Mouse (Mus musculus) brain, embryonic 18.5 days (tissue): Measurements from ENCODE around the gene H2-Ab1.

Experiments used
- DNase-seq: peaks from one replicate; pipeline ENCODE4 v3.0.0-alpha.2; 2012; ENCODE audit warnings: low read depth, low spot score

H2-Ab1 gene

GRCm38 (mm10) chr17:34239601-34240041 is 17.9 kb upstream of the H2-Ab1 start:
- no peak for DNase-seq

GRCm38 (mm10) chr17:34240366-34240765 is 17.1 kb upstream of the H2-Ab1 start:
- no peak for DNase-seq

GRCm38 (mm10) chr17:34240916-34241315 is 16.6 kb upstream of the H2-Ab1 start:
- no peak for DNase-seq

GRCm38 (mm10) chr17:34244656-34245055 is 12.8 kb upstream of the H2-Ab1 start:
- DNase-seq, result no peak

- DNase-seq, result no peak
Observed at GRCm38 (mm10) chr17:34247047-34247446, 10.4 kb upstream of the H2-Ab1 start.

GRCm38 (mm10) chr17:34248764-34249163 is 8.7 kb upstream of the H2-Ab1 start:
- no peak for DNase-seq

- DNase-seq, result no peak
Observed at GRCm38 (mm10) chr17:34249361-34249760, 8.1 kb upstream of the H2-Ab1 start.

GRCm38 (mm10) chr17:34249878-34250277 is 7.6 kb upstream of the H2-Ab1 start:
- no peak for DNase-seq

GRCm38 (mm10) chr17:34251666-34252065 is 5.8 kb upstream of the H2-Ab1 start:
- no peak for DNase-seq

GRCm38 (mm10) chr17:34256501-34256900 is 988 bp upstream of the H2-Ab1 start:
- DNase-seq, result no peak

GRCm38 (mm10) chr17:34260551-34260950 is 3.1 kb downstream of the H2-Ab1 start:
- DNase-seq, result no peak

GRCm38 (mm10) chr17:34261502-34261901 is 4.0 kb downstream of the H2-Ab1 start:
- DNase-seq, result no peak

GRCm38 (mm10) chr17:34263068-34263467 is 5.6 kb downstream of the H2-Ab1 start:
- DNase-seq, result peak; percentile 68

- no peak for DNase-seq
Observed at GRCm38 (mm10) chr17:34263811-34264371, 6.4 kb downstream of the H2-Ab1 start.

- no peak for DNase-seq
Observed at GRCm38 (mm10) chr17:34264452-34265351, 7.2 kb downstream of the H2-Ab1 start.

- DNase-seq, result no peak
Observed at GRCm38 (mm10) chr17:34268262-34268661, 10.8 kb downstream of the H2-Ab1 start.

GRCm38 (mm10) chr17:34268748-34269147 is 11.3 kb downstream of the H2-Ab1 start:
- no peak for DNase-seq

- DNase-seq, result no peak
Observed at GRCm38 (mm10) chr17:34269817-34270216, 12.3 kb downstream of the H2-Ab1 start.

- DNase-seq, result no peak
Observed at GRCm38 (mm10) chr17:34270230-34270629, 12.7 kb downstream of the H2-Ab1 start.

- no peak for DNase-seq
Observed at GRCm38 (mm10) chr17:34270940-34271339, 13.5 kb downstream of the H2-Ab1 start.

- DNase-seq, result no peak
Observed at GRCm38 (mm10) chr17:34272102-34272501, 14.6 kb downstream of the H2-Ab1 start.

- no peak for DNase-seq
Observed at GRCm38 (mm10) chr17:34280499-34281038, 23.1 kb downstream of the H2-Ab1 start.

- no peak for DNase-seq
Observed at GRCm38 (mm10) chr17:34281836-34282235, 24.3 kb downstream of the H2-Ab1 start.
